Mouse (Mus musculus): ENCODE measurements around the gene Tmprss11c. TPM values are rescaled to one million over a fixed set of nuclear protein-coding genes. Genes with fewer than 3 reads are reported as not detected.

Tmprss11c gene
- not detected in 2 replicates for polyA plus RNA-seq (2012; ENCODE audit: low replicate concordance)

GRCm38 (mm10) chr5:86289208-86289607 lies at the start of gene Tmprss11c:
Gene Tmprss11c (minus strand): TSS chr5:86289308.

GRCm38 (mm10) chr5:86197801-86198200 lies 91.3 kb downstream of the Tmprss11c start, which contains the start of gene Gnrhr:
Gene Gnrhr (minus strand): TSS chr5:86197901.

Other genes starting within 250 kb of the Tmprss11c start
- gene Cenpc1, start 223.7 kb downstream of the Tmprss11c start, polyA plus RNA-seq (2012; ENCODE audit: low replicate concordance) = 1.6 and 10.9 TPM in 2 replicates
- gene Stap1, start 217.6 kb downstream of the Tmprss11c start, polyA plus RNA-seq (2012; ENCODE audit: low replicate concordance) = 2.7 and 8.4 TPM in 2 replicates
- gene Uba6, start 116.5 kb downstream of the Tmprss11c start, polyA plus RNA-seq (2012; ENCODE audit: low replicate concordance) = 0.26 and 1.1 TPM in 2 replicates
- not detected in 2 replicates for gene Gnrhr, start 91.4 kb downstream of the Tmprss11c start, polyA plus RNA-seq (2012; ENCODE audit: low replicate concordance)
- not detected in 2 replicates for gene Tmprss11d, start 84.1 kb upstream of the Tmprss11c start, polyA plus RNA-seq (2012; ENCODE audit: low replicate concordance)
- not detected in 2 replicates for gene Tmprss11a, start 179.7 kb upstream of the Tmprss11c start, polyA plus RNA-seq (2012; ENCODE audit: low replicate concordance)
- gene Tmprss11g, start 229.3 kb upstream of the Tmprss11c start, polyA plus RNA-seq (2012; ENCODE audit: low replicate concordance) = not detected in 2 replicates